Mouse (Mus musculus) liver, postnatal 0 days (tissue): ENCODE measurements around the gene Pcbp4. TPM values are rescaled to one million over a fixed set of nuclear protein-coding genes. Genes with fewer than 3 reads are reported as not detected.
"Not testable (repeated sequence)": the region's sequence is repeated elsewhere in the genome, so short reads cannot be mapped to it uniquely, and the experiment has no call there.

ENCODE experiments used
- ATAC-seq: fragments of 200-750 bp; cut with Nextera tagmentation; 2 replicates; pipeline ENCODE4 v1.8.0; 2017; ENCODE audit warnings: mild to moderate bottlenecking, moderate library complexity
- DNase-seq: peaks from one replicate; pipeline ENCODE4 v3.0.0-alpha.2; 2016
- H3K27ac ChIP-seq: fragments of 300-500 bp; sonication (generic); 2 replicates; pipeline ENCODE4 v1.5.1; 2014; ENCODE audit warnings: antibody characterized with exemption, moderate library complexity, mild to moderate bottlenecking, low read depth
- H3K27me3 ChIP-seq: fragments of 300-500 bp; sonication (generic); 2 replicates; pipeline ENCODE4 v1.6.1; 2014; ENCODE audit warnings: low read length, control low read depth, mixed read lengths; ENCODE audit not compliant: insufficient read depth
- H3K36me3 ChIP-seq: fragments of 300-500 bp; sonication (generic); replicated peaks from 2 replicates; pipeline ENCODE4 v1.6.1; 2014; ENCODE audit warnings: mild to moderate bottlenecking, control low read depth, low read length, moderate library complexity, mixed read lengths; ENCODE audit not compliant: insufficient read depth
- H3K4me1 ChIP-seq: fragments of 300-500 bp; sonication (generic); 2 replicates; pipeline ENCODE4 v1.6.1; 2014; ENCODE audit warnings: antibody characterized with exemption, mild to moderate bottlenecking, control low read depth; ENCODE audit not compliant: insufficient read depth
- H3K4me2 ChIP-seq: fragments of 300-500 bp; sonication (generic); 2 replicates; pipeline ENCODE4 v1.6.1; 2014; ENCODE audit warnings: low read depth, mild to moderate bottlenecking, low read length, moderate library complexity, mixed read lengths
- H3K4me3 ChIP-seq: fragments of 300-500 bp; sonication (generic); 2 replicates; pipeline ENCODE4 v1.5.1; 2014; ENCODE audit warnings: low read depth, low read length
- H3K9ac ChIP-seq: fragments of 300-500 bp; sonication (generic); replicated peaks from 2 replicates; pipeline ENCODE4 v1.6.1; 2014; ENCODE audit warnings: mild to moderate bottlenecking, moderate library complexity
- H3K9me3 ChIP-seq: fragments of 300-500 bp; sonication (generic); 2 replicates; pipeline ENCODE4 v1.6.1; 2016; ENCODE audit warnings: mild to moderate bottlenecking, control low read depth, low read length, mixed read lengths
- CTCF ChIP-seq: sonication (generic); IDR thresholded peaks from 2 replicates; pipeline ENCODE4 v1.5.1; 2016; ENCODE audit warnings: antibody characterized with exemption, low read depth
- EP300 ChIP-seq: IDR thresholded peaks from 2 replicates; pipeline ENCODE4 v1.6.1; 2016; ENCODE audit warnings: antibody characterized with exemption, low read depth, mild to moderate bottlenecking
- WGBS: fragments of 180-500 bp; shearing (Covaris S2); extraction: QIAGEN DNeasy Blood & Tissue Kit; methylation state at CpG from one replicate; pipeline ENCODE4 v1.1.7; 2014; ENCODE audit not compliant: insufficient replicate concordance; 5-methylcytosine and 5-hydroxymethylcytosine counted together
- polyA plus RNA-seq: library from polyadenylated mRNA; unstranded; fragments of >200 nt; fragmentation: Nextera tagmentation; extraction: Ambion mirVana; gene quantifications from 2 replicates; pipeline ENCODE4 v1.2.1, GENCODE M21; 2015

Gene Pcbp4
- polyA plus RNA-seq, 1 experiment from 2014 or later = 4.9 TPM

- H3K4me3 ChIP-seq = no peak overlapping the region
- DNase-seq (no peak), ATAC-seq (no peak)
- H3K36me3 ChIP-seq = peaks cover 40% of the 10 kb centered on the region
- H3K4me2 ChIP-seq = no peak overlapping the region
- no peak overlapping the region for H3K27ac ChIP-seq
- no peaks in the 10 kb centered on the region for H3K9me3 ChIP-seq
- no peak for TF ChIP-seq EP300
- peaks cover 20% of the 10 kb centered on the region for H3K4me1 ChIP-seq
- WGBS = 84% methylated on average over 7 of the region's 7 CpGs
- H3K9ac ChIP-seq = no peak overlapping the region
- no peaks in the 10 kb centered on the region for H3K27me3 ChIP-seq
Measured at GRCm38 (mm10) chr9:106480541-106480940, 27.4 kb downstream of the Pcbp4 start.

GRCm38 (mm10) chr9:106481075-106481474 lies 28.0 kb downstream of the Pcbp4 start:
- Histone ChIP-seq H3K27me3 (no peaks in the 10 kb centered on the region), H3K9me3 (no peaks in the 10 kb centered on the region), H3K36me3 (peaks cover 42% of the 10 kb centered on the region), H3K4me3 (no peak overlapping the region), H3K27ac (no peak overlapping the region), H3K4me1 (peaks cover 16% of the 10 kb centered on the region), H3K4me2 (no peak overlapping the region), H3K9ac (no peak overlapping the region)
- no peak for DNase-seq
- whole genome bisulfite sequencing = 69% methylated on average over 15 of the region's 15 CpGs
- TF ChIP-seq CTCF = no peak
- no peak for TF ChIP-seq EP300
- ATAC-seq = no peak

- no peak overlapping the region for H3K4me3 ChIP-seq
- no peak for TF ChIP-seq CTCF
- no peak for TF ChIP-seq EP300
Measured at GRCm38 (mm10) chr9:106481676-106482075, 28.6 kb downstream of the Pcbp4 start.

GRCm38 (mm10) chr9:106482578-106483115 lies 29.6 kb downstream of the Pcbp4 start:
- TF ChIP-seq EP300 (no peak), CTCF (no peak)

More at GRCm38 (mm10) chr9:106481676-106482075, 28.6 kb downstream of the Pcbp4 start:
- DNase-seq (no peak), ATAC-seq (no peak)
- H3K9me3 ChIP-seq = no peaks in the 10 kb centered on the region
- peaks cover 42% of the 10 kb centered on the region for H3K36me3 ChIP-seq
- H3K9ac ChIP-seq = no peak overlapping the region
- 89% methylated on average over 13 of the region's 13 CpGs for WGBS
- no peak overlapping the region for H3K27ac ChIP-seq
- H3K4me2 ChIP-seq = no peak overlapping the region
- no peaks in the 10 kb centered on the region for H3K27me3 ChIP-seq
- peaks cover 12% of the 10 kb centered on the region for H3K4me1 ChIP-seq

GRCm38 (mm10) chr9:106483136-106483535 lies 30.0 kb downstream of the Pcbp4 start:
- H3K27ac ChIP-seq = no peak overlapping the region
- H3K36me3 ChIP-seq = peaks cover 42% of the 10 kb centered on the region
- no peak overlapping the region for H3K4me3 ChIP-seq
- WGBS = 92% methylated on average over 10 of the region's 10 CpGs
- H3K4me1 ChIP-seq = peaks cover 2% of the 10 kb centered on the region
- no peaks in the 10 kb centered on the region for H3K9me3 ChIP-seq
- no peaks in the 10 kb centered on the region for H3K27me3 ChIP-seq
- ATAC-seq = no peak
- H3K9ac ChIP-seq = no peak overlapping the region
- no peak for DNase-seq
- TF ChIP-seq EP300 = no peak
- H3K4me2 ChIP-seq = no peak overlapping the region

More at GRCm38 (mm10) chr9:106482578-106483115, 29.6 kb downstream of the Pcbp4 start:
- 80% methylated on average over 17 of the region's 17 CpGs for WGBS
- no peak overlapping the region for H3K27ac ChIP-seq
- H3K27me3 ChIP-seq = no peaks in the 10 kb centered on the region
- peaks cover 42% of the 10 kb centered on the region for H3K36me3 ChIP-seq
- H3K4me3 ChIP-seq = no peak overlapping the region
- H3K9me3 ChIP-seq = no peaks in the 10 kb centered on the region
- ATAC-seq (no peak), DNase-seq (no peak)
- no peak overlapping the region for H3K4me2 ChIP-seq
- no peak overlapping the region for H3K9ac ChIP-seq
- H3K4me1 ChIP-seq = peaks cover 7% of the 10 kb centered on the region

GRCm38 (mm10) chr9:106483606-106484005 lies 30.5 kb downstream of the Pcbp4 start:
- 86% methylated on average over 17 of the region's 17 CpGs for WGBS
- TF ChIP-seq CTCF = no peak
- TF ChIP-seq EP300 = no peak
- no peaks in the 10 kb centered on the region for H3K27me3 ChIP-seq
- no peak for ATAC-seq
- no peak for DNase-seq
- H3K9ac ChIP-seq = no peak overlapping the region
- no peaks in the 10 kb centered on the region for H3K9me3 ChIP-seq
- peaks cover 42% of the 10 kb centered on the region for H3K36me3 ChIP-seq
- no peaks in the 10 kb centered on the region for H3K4me1 ChIP-seq
- no peak overlapping the region for H3K4me2 ChIP-seq
- H3K4me3 ChIP-seq = no peak overlapping the region
- no peak overlapping the region for H3K27ac ChIP-seq

GRCm38 (mm10) chr9:106485076-106485475 lies 32.0 kb downstream of the Pcbp4 start:
- DNase-seq = no peak

GRCm38 (mm10) chr9:106487602-106488001 lies 34.5 kb downstream of the Pcbp4 start:
- H3K27me3 ChIP-seq, H3K9me3 ChIP-seq, H3K4me3 ChIP-seq, H3K27ac ChIP-seq, DNase-seq, ATAC-seq, H3K4me2 ChIP-seq, H3K9ac ChIP-seq, H3K4me1 ChIP-seq: not testable (repeated sequence)
- H3K36me3 ChIP-seq = peaks cover 26% of the 10 kb centered on the region
- WGBS = 79% methylated on average over 6 of the region's 6 CpGs

More at GRCm38 (mm10) chr9:106485076-106485475, 32.0 kb downstream of the Pcbp4 start:
- no peak for ATAC-seq
- Histone ChIP-seq H3K9ac (no peak overlapping the region), H3K27ac (no peak overlapping the region), H3K4me3 (no peak overlapping the region), H3K27me3 (no peaks in the 10 kb centered on the region), H3K9me3 (no peaks in the 10 kb centered on the region), H3K4me2 (no peak overlapping the region), H3K4me1 (no peaks in the 10 kb centered on the region), H3K36me3 (peaks cover 41% of the 10 kb centered on the region)
- TF ChIP-seq EP300 (no peak), CTCF (no peak)
- 79% methylated on average over 10 of the region's 10 CpGs for WGBS
